Mouse (Mus musculus): ENCODE results near the gene Maged1. TPM values are rescaled to one million over a fixed set of nuclear protein-coding genes. Genes with fewer than 3 reads are reported as not detected.
A peak's percentile ranks its signal among the peaks of the same experiment; 100 is the strongest.
"Not testable (repeated sequence)": the region's sequence is repeated elsewhere in the genome, so short reads cannot be mapped to it uniquely, and the experiment has no call there.

Gene Maged1
- polyA plus RNA-seq, 1 experiment from 2014 or later: 534 TPM

DNA sequence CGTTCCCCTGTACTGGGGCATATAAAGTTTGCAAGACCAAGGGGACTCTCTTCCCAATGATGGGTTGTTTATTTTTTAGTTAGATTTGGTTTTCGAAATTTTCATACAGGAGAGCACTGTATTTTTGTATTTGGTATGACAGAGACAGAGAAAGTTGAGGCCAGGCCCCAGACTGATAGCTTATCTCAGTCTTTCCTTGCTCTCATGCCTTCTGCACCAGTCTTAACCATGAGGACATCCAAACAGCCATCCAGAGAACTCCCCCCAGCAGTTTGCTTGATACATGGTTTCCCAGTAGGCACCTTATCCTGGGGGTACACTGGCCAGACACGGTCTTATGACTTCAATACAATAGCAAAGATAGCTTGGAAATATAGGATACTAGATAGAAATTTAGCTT, 11.6 kb downstream of the Maged1 start:
- ATAC-seq (ENCODE audit: insufficient number of reproducible peaks, low FRiP score): no peak
- H3K9me3 ChIP-seq (replicated peaks): no peaks in the 10 kb centered on the region
- no peaks in the 10 kb centered on the region; the same call in 1 of the 2 replicates for H3K27me3 ChIP-seq (replicated peaks)
- no peaks in the 10 kb centered on the region for H3K4me1 ChIP-seq (replicated peaks)
- no peak overlapping the region for H3K27ac ChIP-seq (ENCODE audit: poor library complexity, severe bottlenecking)
- no peak overlapping the region for H3K4me3 ChIP-seq
- H3K4me2 ChIP-seq: no peak overlapping the region
- 69% methylated on average over 3 of the region's 3 CpGs for WGBS
- no peak overlapping the region for H3K9ac ChIP-seq
- H3K36me3 ChIP-seq: no peaks in the 10 kb centered on the region

DNA sequence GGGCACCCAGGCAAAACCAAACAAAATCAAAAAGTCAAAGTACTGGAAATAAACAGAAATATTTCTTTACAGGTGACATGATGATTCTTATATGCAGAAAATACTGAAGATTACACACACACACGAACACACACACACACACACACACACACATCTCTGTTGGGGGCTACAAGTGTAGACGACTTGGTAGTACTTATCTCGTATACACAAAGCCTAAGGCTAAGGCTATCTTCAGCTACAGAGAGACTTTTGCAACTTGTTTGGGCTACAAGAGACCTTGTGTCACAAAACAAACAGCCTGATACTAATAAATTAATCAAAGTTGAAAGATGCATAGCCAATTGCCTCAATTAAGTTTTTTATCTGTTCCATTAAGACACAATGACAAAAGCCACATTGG, 19.8 kb downstream of the Maged1 start:
- no peak overlapping the region for H3K9ac ChIP-seq
- H3K4me3 ChIP-seq: no peak overlapping the region
- no peak overlapping the region for H3K27ac ChIP-seq (ENCODE audit: poor library complexity, severe bottlenecking)
- H3K9me3 ChIP-seq (replicated peaks): peaks cover 3% of the 10 kb centered on the region
- no peak overlapping the region for H3K4me2 ChIP-seq
- ATAC-seq (ENCODE audit: insufficient number of reproducible peaks, low FRiP score): no peak
- no peaks in the 10 kb centered on the region for H3K27me3 ChIP-seq (replicated peaks)
- WGBS: 62% methylated on average over 3 of the region's 3 CpGs
- no peaks in the 10 kb centered on the region for H3K36me3 ChIP-seq
- no peaks in the 10 kb centered on the region for H3K4me1 ChIP-seq (replicated peaks)

- no peak overlapping the region for H3K27ac ChIP-seq (ENCODE audit: poor library complexity, severe bottlenecking)
- H3K9me3 ChIP-seq (replicated peaks): no peaks in the 10 kb centered on the region; the same call in 1 of the 2 replicates
- no peak overlapping the region for H3K9ac ChIP-seq
- no peak for ATAC-seq (ENCODE audit: insufficient number of reproducible peaks, low FRiP score)
- H3K27me3 ChIP-seq (replicated peaks): peaks cover 7% of the 10 kb centered on the region; the same call in 1 of the 2 replicates
- no peak overlapping the region for H3K4me3 ChIP-seq
- no peaks in the 10 kb centered on the region for H3K4me1 ChIP-seq (replicated peaks)
- WGBS: 50% methylated on average over 3 of the region's 3 CpGs
- no peaks in the 10 kb centered on the region for H3K36me3 ChIP-seq
- no peak overlapping the region for H3K4me2 ChIP-seq
These were observed 33.5 kb downstream of the Maged1 start for GRCm38 (mm10) chrX:94508442-94508819.

GRCm38 (mm10) chrX:94507698-94508441, 34.1 kb downstream of the Maged1 start:
- not testable (repeated sequence) for H3K4me3 ChIP-seq; H3K27me3 ChIP-seq (replicated peaks); H3K4me2 ChIP-seq; H3K9me3 ChIP-seq (replicated peaks); H3K27ac ChIP-seq (ENCODE audit: poor library complexity, severe bottlenecking); H3K9ac ChIP-seq; ATAC-seq (ENCODE audit: insufficient number of reproducible peaks, low FRiP score); H3K4me1 ChIP-seq (replicated peaks); H3K36me3 ChIP-seq
- WGBS: 27% methylated on average over 8 of the region's 14 CpGs

DNA sequence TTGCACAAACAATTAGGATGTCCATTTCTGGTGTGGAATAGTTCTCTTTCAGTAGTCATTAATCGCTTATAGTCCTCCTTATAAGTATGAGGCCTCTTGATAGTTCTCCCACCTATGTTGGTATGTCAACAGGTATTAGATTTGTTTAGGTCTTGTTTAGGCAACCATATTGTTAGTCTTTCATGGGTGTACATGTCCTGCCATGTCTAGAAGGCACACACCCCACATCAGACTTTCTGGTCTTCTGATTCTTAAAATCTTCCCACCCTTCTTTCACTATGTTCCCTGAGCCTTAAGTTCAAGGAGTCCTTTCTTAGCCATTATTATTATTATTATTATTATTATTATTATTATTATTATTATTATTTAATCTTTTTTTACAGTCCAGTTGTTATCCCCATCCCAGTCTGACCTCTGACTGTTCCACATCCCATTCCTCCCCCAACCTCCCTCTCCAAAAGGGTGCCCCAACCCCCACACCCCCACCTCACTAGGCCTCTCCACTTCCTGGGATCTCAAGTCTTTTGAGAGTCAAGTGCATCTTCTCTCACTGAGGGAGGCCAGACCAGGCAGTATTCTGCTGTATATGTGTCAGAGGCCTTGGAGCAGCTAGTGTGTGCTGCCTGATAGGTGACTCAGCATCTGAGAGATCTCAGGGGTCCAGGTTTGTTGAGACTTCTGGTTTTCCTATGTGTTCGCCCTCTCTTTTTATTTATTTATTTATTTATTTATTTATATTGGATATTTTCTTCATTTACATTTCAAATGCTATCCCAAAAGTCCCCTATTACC, 55.7 kb downstream of the Maged1 start:
- peak; percentile 90 for ATAC-seq (ENCODE audit: insufficient number of reproducible peaks, low FRiP score)
- no peak overlapping the region for H3K9ac ChIP-seq
- H3K4me1 ChIP-seq (replicated peaks): no peaks in the 10 kb centered on the region
- no peak overlapping the region for H3K27ac ChIP-seq (ENCODE audit: poor library complexity, severe bottlenecking)
- H3K36me3 ChIP-seq: no peaks in the 10 kb centered on the region
- no peak overlapping the region for H3K4me2 ChIP-seq
- peaks cover 8% of the 10 kb centered on the region for H3K27me3 ChIP-seq (replicated peaks)
- no peaks in the 10 kb centered on the region for H3K9me3 ChIP-seq (replicated peaks)
- no peak overlapping the region for H3K4me3 ChIP-seq
- 75% methylated on average over 2 of the region's 2 CpGs for WGBS

Other genes with a start within 250 kb of the Maged1 start
- gene Fam90a1b, start 175.4 kb downstream of the Maged1 start, polyA plus RNA-seq (2016; fragmentation: Nextera tagmentation; extraction: Ambion mirVana): 0.15 TPM in 1 of 2 replicates, not detected in the other
- gene Apoo, start 175.0 kb downstream of the Maged1 start, polyA plus RNA-seq (2016; fragmentation: Nextera tagmentation; extraction: Ambion mirVana): 165 and 171 TPM in 2 replicates
- gene Gspt2, start 93.9 kb upstream of the Maged1 start, polyA plus RNA-seq (2016; fragmentation: Nextera tagmentation; extraction: Ambion mirVana): 4.5 and 5.1 TPM in 2 replicates
- gene Zxdb, start 182.4 kb upstream of the Maged1 start, polyA plus RNA-seq (2016; fragmentation: Nextera tagmentation; extraction: Ambion mirVana): 1.1 and 1.2 TPM in 2 replicates